Mouse (Mus musculus): ENCODE results near the gene Rps25. TPM values are rescaled to one million over a fixed set of nuclear protein-coding genes. Genes with fewer than 3 reads are reported as not detected.
"Not testable (repeated sequence)": the region's sequence is repeated elsewhere in the genome, so short reads cannot be mapped to it uniquely, and the experiment has no call there.

The Rps25 gene
- total RNA-seq, 2 experiments from 2014 or later = 2,155 to 3,273 TPM

- no peak for ATAC-seq (replicated peaks; ENCODE audit: poor library complexity)
Measured at GRCm38 (mm10) chr9:44399795-44400114, 7.2 kb upstream of the Rps25 start.

- ATAC-seq (replicated peaks; ENCODE audit: poor library complexity) = no peak
Measured at GRCm38 (mm10) chr9:44401081-44401480, 5.9 kb upstream of the Rps25 start.

GRCm38 (mm10) chr9:44405011-44405410, 1.9 kb upstream of the Rps25 start:
- ATAC-seq (replicated peaks; ENCODE audit: poor library complexity) = no peak

- no peak for ATAC-seq (replicated peaks; ENCODE audit: poor library complexity)
Measured at GRCm38 (mm10) chr9:44407752-44408097, 786 bp downstream of the Rps25 start.

- ATAC-seq (replicated peaks; ENCODE audit: poor library complexity) = not testable (repeated sequence)
Measured at GRCm38 (mm10) chr9:44408693-44409092, 1.8 kb downstream of the Rps25 start.

- no peak for ATAC-seq (replicated peaks; ENCODE audit: poor library complexity)
Measured at GRCm38 (mm10) chr9:44410647-44411336, 3.9 kb downstream of the Rps25 start.

GRCm38 (mm10) chr9:44411601-44412130, 4.7 kb downstream of the Rps25 start:
- ATAC-seq (replicated peaks; ENCODE audit: poor library complexity) = no peak

- ATAC-seq (replicated peaks; ENCODE audit: poor library complexity) = 0 out of 2 replicates have a peak, but pooled peaks have one; percentile 8
Measured at GRCm38 (mm10) chr9:44412306-44412705, 5.4 kb downstream of the Rps25 start.

- no peak for ATAC-seq (replicated peaks; ENCODE audit: poor library complexity)
Measured at GRCm38 (mm10) chr9:44412781-44413180, 5.8 kb downstream of the Rps25 start.

GRCm38 (mm10) chr9:44417156-44417891, 10.4 kb downstream of the Rps25 start:
- no peak for ATAC-seq (replicated peaks; ENCODE audit: poor library complexity)

GRCm38 (mm10) chr9:44417892-44418363, 11.0 kb downstream of the Rps25 start:
- ATAC-seq (replicated peaks; ENCODE audit: poor library complexity) = peak; percentile 92

- no peak for ATAC-seq (replicated peaks; ENCODE audit: poor library complexity)
Measured at GRCm38 (mm10) chr9:44418519-44419385, 11.8 kb downstream of the Rps25 start, which contains the start of gene Ccdc84. Gene Ccdc84 (minus strand): TSS chr9:44418569.

- not testable (repeated sequence) for ATAC-seq (replicated peaks; ENCODE audit: poor library complexity)
Measured at GRCm38 (mm10) chr9:44419730-44420129, 12.8 kb downstream of the Rps25 start.

- ATAC-seq (replicated peaks; ENCODE audit: poor library complexity) = peak; percentile 24
Measured at GRCm38 (mm10) chr9:44420280-44420898, 13.4 kb downstream of the Rps25 start.

GRCm38 (mm10) chr9:44423576-44423975, 16.6 kb downstream of the Rps25 start:
- no peak for ATAC-seq (replicated peaks; ENCODE audit: poor library complexity)

- no peak for ATAC-seq (replicated peaks; ENCODE audit: poor library complexity)
Measured at GRCm38 (mm10) chr9:44432577-44433185, 25.7 kb downstream of the Rps25 start.

GRCm38 (mm10) chr9:44435747-44436146, 28.8 kb downstream of the Rps25 start:
- ATAC-seq (replicated peaks; ENCODE audit: poor library complexity) = peak; percentile 94

- ATAC-seq (replicated peaks; ENCODE audit: poor library complexity) = no peak
Measured at GRCm38 (mm10) chr9:44440961-44441360, 34.0 kb downstream of the Rps25 start, which contains the start of gene Foxr1. Gene Foxr1 (minus strand): TSS chr9:44441136.

GRCm38 (mm10) chr9:44444402-44445025, 37.6 kb downstream of the Rps25 start:
- not testable (repeated sequence) for ATAC-seq (replicated peaks; ENCODE audit: poor library complexity)

GRCm38 (mm10) chr9:44450387-44450786, 43.4 kb downstream of the Rps25 start:
- no peak for ATAC-seq (replicated peaks; ENCODE audit: poor library complexity)
